Mouse (Mus musculus) left cerebral cortex, adult 6 months (tissue): ENCODE data around the gene Gm45753. TPM values are rescaled to one million over a fixed set of nuclear protein-coding genes. Genes with fewer than 3 reads are reported as not detected.

Source experiments
- long read RNA-seq, 2 experiments: library from polyadenylated mRNA; unstranded; transcript quantifications; one replicate each; pipeline ENCODE4 v2.0.0; 2019 to 2020
- polyA plus RNA-seq: library from polyadenylated mRNA; unstranded; fragments of <200 nt; fragmentation: Nextera tagmentation; gene quantifications from 2 replicates; pipeline ENCODE4 v1.2.3, GENCODE M21; 2021

Gm45753 gene
- polyA plus RNA-seq: not detected in 2 replicates
- long read RNA-seq, experiment 1: 0 reads
- long read RNA-seq, experiment 2: 0 reads

GRCm38 (mm10) chr8:45308366-45308765 is at the start of gene Gm45753:
Gene Gm45753, minus strand, starts transcription at chr8:45308466.

DNA sequence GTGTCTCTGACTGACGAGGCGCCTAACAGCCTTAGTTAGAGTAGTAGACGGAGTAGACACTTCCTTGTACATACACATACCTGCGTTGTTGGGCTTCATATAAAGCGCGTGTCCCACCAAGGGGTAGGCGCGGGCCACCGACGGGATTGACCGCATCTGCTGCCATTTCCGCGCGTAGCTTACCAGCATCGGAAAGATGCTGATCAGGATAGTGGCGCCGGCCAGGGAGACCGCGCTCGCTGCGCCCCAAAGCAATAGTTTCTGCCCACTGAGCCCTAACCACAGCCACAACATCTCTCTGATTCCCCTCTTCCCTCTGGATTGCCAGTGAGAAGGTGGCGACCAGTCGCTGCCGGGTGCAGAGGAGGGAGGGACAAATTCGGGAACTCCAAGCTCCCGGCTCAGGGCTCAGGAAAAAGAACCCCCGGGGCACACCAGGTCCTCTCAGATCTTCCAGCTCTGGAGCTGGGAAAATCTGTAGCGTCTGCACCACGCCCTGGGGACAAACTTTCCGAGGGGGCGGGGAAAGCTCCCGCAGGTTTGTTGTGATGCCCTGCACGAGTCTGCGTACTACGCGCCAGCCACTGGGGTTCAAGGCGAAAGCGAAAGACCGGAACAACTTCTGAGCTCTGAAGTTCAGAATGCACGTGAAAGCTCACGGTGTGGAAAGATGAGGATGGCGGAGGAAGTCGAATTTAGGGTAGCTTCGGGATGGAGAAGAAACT is 24.6 kb upstream of the Gm45753 start, which contains the start of gene Cyp4v3:
Gene Cyp4v3 (minus strand): TSS at position 532 of the 725 bp plus-strand sequence.

GRCm38 (mm10) chr8:45294687-45295086 is 13.6 kb downstream of the Gm45753 start, which contains the start of gene Klkb1:
Gene Klkb1, minus strand, starts transcription at chr8:45294859.

GRCm38 (mm10) chr8:45261920-45262319 is 46.3 kb downstream of the Gm45753 start, which contains the start of gene F11:
Gene F11, minus strand, starts transcription at chr8:45262031.

Other genes starting within 250 kb of the Gm45753 start
- gene Mtnr1a, start 239.3 kb downstream of the Gm45753 start, polyA plus RNA-seq: not detected in 2 replicates
- gene F11, start 46.4 kb downstream of the Gm45753 start, polyA plus RNA-seq: not detected in 2 replicates
- gene Klkb1, start 13.6 kb downstream of the Gm45753 start, polyA plus RNA-seq: not detected in 2 replicates
- 3.5 and 3.8 TPM in 2 replicates for gene Cyp4v3, start 24.8 kb upstream of the Gm45753 start, polyA plus RNA-seq
- gene Fam149a, start 73.8 kb upstream of the Gm45753 start, polyA plus RNA-seq: 13.1 and 15.7 TPM in 2 replicates
- 9.2 and 10.3 TPM in 2 replicates for gene Tlr3, start 102.6 kb upstream of the Gm45753 start, polyA plus RNA-seq
- gene Sorbs2, start 199.3 kb upstream of the Gm45753 start, polyA plus RNA-seq: 49.4 and 58.2 TPM in 2 replicates